Mouse (Mus musculus): ENCODE results near the gene Slc6a19. TPM values are rescaled to one million over a fixed set of nuclear protein-coding genes. Genes with fewer than 3 reads are reported as not detected.

Gene Slc6a19
- 0.35 and 0.44 TPM in 2 replicates for polyA plus RNA-seq (2021; fragmentation: Nextera tagmentation)
- long read RNA-seq, experiment 1, partial matches to known transcripts = 1 of 1 reads
- long read RNA-seq, experiment 1, other reads (novel, unspliced or antisense) = 0 of 1 reads
- long read RNA-seq, experiment 2, partial matches to known transcripts = 0 of 1 reads
- long read RNA-seq, experiment 2, other reads (novel, unspliced or antisense) = 1 of 1 reads

DNA sequence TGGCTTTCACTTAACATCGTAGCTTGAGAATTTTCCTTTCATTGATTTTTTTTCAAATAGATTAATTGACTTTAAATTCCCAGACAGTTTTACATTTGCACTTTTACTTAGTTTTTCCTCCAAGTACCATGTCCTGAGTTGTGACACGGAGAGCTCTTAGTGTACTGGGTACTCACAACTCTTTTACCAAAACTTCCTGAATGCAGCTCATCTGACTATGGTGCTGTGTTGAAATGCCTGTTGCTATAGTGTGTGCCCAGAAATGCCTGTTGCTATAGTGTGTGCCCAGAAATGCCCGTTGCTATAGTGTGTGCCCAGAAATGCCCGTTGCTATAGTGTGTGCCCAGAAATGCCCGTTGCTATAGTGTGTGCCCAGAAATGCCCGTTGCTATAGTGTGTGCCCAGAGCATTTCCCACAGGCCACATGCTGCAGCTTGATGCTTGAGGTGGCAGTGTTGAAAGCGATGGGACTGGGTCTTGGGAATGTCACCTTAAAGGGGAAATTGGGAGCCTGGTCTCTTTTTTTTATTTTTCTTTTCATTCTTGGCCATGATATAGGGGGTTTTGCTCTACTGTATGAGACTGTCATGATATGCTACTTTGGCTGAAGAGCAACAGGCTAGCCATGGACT, at the start of gene Slc6a19:
Gene Slc6a19 (minus strand): TSS at position 172 of the 632 bp plus-strand sequence.

DNA sequence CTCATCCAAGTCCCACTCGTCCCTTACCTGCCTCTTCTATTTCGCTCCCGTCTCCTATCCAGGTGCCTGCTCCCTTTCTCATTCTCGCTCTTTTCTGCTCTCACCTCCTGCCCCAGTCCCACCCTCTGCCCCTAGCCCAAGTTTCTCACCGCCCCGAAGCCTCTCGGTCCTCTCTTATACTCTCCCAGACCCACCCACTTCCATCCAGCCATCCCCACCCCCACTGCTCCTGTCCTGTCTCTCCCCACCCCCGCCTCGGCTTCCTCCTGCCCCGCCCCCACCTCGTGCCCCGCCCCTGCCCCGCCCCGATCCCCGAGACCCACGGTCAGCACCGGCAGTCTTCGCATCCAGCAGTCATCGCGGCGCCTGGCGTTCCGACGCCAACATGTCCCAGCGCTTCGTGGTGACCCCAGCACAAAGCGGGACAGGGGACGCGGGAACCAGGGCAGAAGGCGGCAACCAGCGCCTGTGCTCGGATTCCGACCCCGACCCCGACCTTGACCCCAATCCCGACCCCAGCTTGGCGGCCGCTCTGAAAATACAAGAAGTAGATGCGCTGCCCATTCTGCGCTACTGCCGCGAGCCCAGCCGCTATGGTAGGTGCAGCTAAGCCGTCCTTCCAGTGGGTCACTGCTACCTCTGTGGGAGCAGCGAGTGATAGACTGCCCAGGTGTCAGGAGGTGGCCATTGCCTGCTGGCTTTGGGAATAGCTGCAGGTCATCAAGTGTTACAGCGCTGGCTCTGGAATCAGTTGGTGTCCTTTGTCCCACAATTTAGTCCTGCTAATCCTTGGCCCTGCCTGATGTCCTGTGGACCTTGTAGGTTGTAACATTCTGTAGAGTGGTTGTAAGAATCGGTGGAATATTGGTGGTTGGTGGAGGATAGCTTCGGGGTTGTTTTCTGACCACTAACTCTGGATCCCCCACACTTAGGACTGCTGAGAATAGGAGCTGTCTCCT, 28.4 kb upstream of the Slc6a19 start, which contains the start of gene Slc12a7:
Gene Slc12a7 (plus strand): TSS at position 353 of the 959 bp plus-strand sequence.

DNA sequence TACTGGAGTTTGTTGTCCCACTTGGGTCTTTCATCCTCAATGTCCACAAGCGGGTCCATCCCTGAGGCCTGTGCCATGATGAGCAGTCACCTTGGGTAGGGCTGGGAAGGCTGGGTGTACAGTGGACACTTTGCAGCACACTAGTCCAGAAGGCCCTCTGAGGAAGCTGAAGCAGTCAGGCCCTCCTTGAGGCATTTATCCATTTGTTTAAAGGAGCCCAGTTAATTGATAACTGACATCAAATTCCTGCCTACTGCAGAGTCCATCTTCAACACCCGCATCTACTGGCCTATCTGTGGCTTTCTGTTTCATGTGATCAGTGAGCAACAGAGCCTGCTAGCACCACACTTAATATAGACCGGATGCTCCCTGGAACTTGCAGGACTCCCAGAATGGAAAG, 26.8 kb downstream of the Slc6a19 start, which contains the start of gene Slc6a18:
Gene Slc6a18 (minus strand): TSS at position 171 of the 400 bp plus-strand sequence.

Other genes with a start within 250 kb of the Slc6a19 start
- 15.1 and 17.5 TPM in 2 replicates for gene Lpcat1, start 237.7 kb downstream of the Slc6a19 start, polyA plus RNA-seq (2021; fragmentation: Nextera tagmentation)
- 0.15 and 0.18 TPM in 2 replicates for gene Slc6a3, start 168.1 kb downstream of the Slc6a19 start, polyA plus RNA-seq (2021; fragmentation: Nextera tagmentation)
- 62.1 and 63.2 TPM in 2 replicates for gene Clptm1l, start 100.9 kb downstream of the Slc6a19 start, polyA plus RNA-seq (2021; fragmentation: Nextera tagmentation)
- gene Tert, start 78.0 kb downstream of the Slc6a19 start, polyA plus RNA-seq (2021; fragmentation: Nextera tagmentation) = 0.54 and 0.67 TPM in 2 replicates
- gene Slc6a18, start 26.8 kb downstream of the Slc6a19 start, polyA plus RNA-seq (2021; fragmentation: Nextera tagmentation) = not detected in 2 replicates
- gene Slc12a7, start 28.2 kb upstream of the Slc6a19 start, polyA plus RNA-seq (2021; fragmentation: Nextera tagmentation) = 1.4 and 2.1 TPM in 2 replicates
- gene Nkd2, start 142.8 kb upstream of the Slc6a19 start, polyA plus RNA-seq (2021; fragmentation: Nextera tagmentation) = 3.2 and 3.8 TPM in 2 replicates
- 0.55 and 1.2 TPM in 2 replicates for gene Trip13, start 232.9 kb upstream of the Slc6a19 start, polyA plus RNA-seq (2021; fragmentation: Nextera tagmentation)
- gene Brd9, start 232.9 kb upstream of the Slc6a19 start, polyA plus RNA-seq (2021; fragmentation: Nextera tagmentation) = 48.2 and 51.1 TPM in 2 replicates

All from layer of hippocampus, adult 6 months (tissue).